Mouse (Mus musculus) layer of hippocampus, postnatal 14 days (tissue): ENCODE results near the gene Uck2. TPM values are rescaled to one million over a fixed set of nuclear protein-coding genes. Genes with fewer than 3 reads are reported as not detected.
A peak's percentile ranks its signal among the peaks of the same experiment; 100 is the strongest.

Source experiments
- DNase-seq, 2 experiments: peaks; one replicate each; pipeline ENCODE4 v3.0.0; 2021 to 2022; ENCODE audit warnings: low spot score in 2 of 2, mixed read lengths in 1 of 2
- long read RNA-seq, 2 experiments: library from polyadenylated mRNA; stranded (forward); transcript quantifications; one replicate each; pipeline ENCODE4 v2.0.0; 2021
- total RNA-seq, 2 experiments: library from RNA; stranded (reverse); gene quantifications; 2 replicates each; pipeline ENCODE4 v1.2.3; 2021

Gene Uck2
- total RNA-seq: 10 to 100 TPM; 64.2 to 68.1 TPM
- long read RNA-seq, experiment 1, full-length matches to known transcripts: 20 of 36 reads
- long read RNA-seq, experiment 1, partial matches to known transcripts: 2 of 36 reads
- long read RNA-seq, experiment 1, other reads (novel, unspliced or antisense): 14 of 36 reads
- long read RNA-seq, experiment 2, full-length matches to known transcripts: 21 of 37 reads
- long read RNA-seq, experiment 2, partial matches to known transcripts: 12 of 37 reads
- long read RNA-seq, experiment 2, other reads (novel, unspliced or antisense): 4 of 37 reads

DNA sequence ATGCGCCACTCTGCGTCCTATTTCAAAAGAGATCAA, at the start of gene Uck2:
Gene Uck2 (minus strand): TSS at position 1 of the 36 bp plus-strand sequence.
- no peak for DNase-seq

DNA sequence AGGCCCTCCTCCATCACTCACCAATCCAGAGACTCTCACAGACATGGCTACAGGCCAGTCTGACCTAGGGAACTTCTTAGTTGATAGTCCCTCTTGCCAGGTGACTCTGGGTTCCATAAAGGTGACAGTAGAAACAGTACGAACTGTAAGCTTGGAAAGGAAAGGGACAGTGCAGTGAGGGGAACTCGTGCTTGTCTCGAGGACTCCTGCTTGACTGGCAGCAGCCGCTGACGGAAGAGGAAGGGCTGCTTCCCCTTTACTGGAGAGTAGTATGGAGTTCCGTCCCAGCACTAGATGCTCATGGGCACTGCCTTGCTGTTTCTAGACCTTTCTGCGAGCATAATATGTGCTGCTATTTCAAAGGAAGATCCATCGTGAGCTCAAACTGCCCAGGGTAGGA, 46.0 kb upstream of the Uck2 start:
- no peak for DNase-seq

DNA sequence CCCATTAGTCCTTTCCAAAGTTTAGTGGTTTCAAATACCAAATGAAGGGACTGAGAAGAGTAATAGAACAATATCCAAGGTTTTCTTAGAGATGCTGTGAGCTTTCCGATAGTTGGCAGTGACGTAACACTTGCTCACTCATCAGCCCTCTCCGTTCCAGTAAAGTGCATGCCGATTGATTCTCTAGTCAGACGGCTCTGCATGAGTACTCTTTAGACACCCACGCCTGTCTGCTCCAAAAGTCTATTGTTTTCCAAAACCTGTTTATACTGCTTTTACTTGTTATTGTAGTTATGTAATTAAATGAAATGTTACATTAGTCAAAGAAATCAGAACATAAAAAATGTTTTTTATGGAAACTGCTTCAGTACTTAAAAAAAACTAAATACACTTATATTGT, 43.7 kb upstream of the Uck2 start:
- no peak for DNase-seq

DNA sequence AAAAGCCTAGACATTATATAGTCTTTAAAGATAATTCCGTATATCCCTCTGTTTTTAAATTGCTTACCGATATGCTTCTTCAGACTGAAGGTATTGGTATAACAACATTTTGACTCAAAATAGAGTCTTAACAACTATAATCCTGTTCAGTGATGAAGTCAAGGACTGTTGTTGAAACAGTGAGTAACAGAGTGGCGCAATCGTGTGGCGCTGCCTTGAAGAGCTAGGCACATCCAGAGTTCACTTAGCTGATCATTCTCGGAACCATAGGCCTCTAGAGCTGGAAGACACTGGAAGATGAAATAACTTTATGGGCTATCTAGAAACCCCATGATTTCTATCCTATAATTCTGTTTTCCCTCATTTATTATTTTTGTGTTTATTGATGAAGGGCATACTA, 36.6 kb upstream of the Uck2 start:
- DNase-seq: no peak

DNA sequence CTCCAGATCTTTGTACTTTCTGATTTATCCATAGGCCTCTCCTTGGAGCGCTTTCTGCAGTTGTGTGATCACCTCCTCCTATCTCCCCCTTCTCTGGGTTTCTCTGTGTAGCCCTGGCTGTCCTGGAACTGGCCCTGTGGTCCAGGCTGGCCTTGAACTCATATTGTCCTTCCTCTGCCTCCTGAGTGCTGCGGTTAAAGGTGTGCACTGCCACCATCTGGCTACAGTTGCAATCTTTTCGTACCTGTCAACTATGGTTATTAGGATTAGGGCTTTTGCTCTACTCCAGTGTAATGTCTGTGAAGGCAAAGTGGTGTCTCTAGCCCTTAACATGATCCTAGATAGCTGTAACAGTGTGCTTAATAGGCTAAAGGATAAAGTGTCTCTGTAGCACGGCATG, 28.1 kb upstream of the Uck2 start:
- DNase-seq: no peak

DNA sequence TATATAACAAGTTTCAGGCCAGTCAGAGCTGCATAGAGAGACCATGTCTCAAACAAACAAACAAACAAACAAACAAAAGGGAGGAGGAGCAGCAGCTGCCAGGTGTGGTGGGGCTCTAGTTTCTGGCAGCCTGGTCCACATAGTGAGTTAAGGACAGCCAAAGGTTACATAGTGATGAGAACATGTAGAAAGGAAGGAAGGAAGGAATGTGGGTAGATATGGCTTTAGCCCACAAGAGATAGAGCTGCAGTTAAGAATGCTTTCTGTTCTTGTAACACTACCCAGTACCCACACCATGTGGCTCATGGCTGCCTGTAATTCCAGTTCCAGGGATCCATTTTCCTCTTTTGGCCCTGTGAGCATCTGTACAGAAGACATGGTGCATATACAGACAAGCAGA, 27.2 kb upstream of the Uck2 start:
- no peak for DNase-seq

DNA sequence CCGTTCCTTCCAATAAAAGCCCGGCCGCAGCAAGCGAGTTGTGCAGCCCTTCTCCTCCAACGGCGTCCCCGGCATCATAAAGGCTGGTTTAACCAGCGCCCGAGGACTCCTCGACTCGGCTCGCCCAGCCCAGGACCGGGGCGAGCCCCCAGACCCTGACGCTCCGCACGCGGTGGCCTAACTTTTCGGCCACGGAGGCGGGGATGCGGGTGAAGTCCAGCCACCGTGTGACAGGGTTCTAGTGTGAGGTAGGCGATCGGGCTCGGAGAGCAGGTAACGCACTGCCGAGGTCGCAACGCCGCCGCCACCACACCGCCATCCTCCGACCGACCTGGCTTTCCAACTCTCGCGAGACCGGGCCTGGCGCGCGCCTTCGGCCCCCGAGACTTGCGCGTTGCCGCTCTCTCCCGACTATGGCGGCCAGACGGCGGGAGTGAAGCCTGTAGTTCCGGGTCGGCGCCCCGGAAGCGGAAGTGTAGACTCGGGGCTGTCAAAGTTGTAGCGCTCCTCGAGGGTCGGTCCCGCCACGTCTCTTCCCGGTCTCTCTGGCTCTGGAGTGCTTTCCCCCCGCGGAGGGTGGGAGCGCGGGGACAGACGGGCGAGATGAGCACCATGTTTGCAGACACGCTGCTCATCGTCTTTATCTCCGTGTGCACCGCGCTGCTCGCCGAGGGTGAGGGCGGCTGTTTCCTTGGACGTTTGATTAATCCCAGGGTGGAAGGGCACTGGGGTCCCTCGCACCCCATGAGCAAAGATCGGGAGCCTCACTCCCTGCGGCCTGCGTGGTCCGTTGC, 23.3 kb upstream of the Uck2 start, which contains the start of gene Tmco1:
Gene Tmco1 (plus strand): TSS at position 118 of the 794 bp plus-strand sequence.
- peak; percentile 97 to 98 for DNase-seq

DNA sequence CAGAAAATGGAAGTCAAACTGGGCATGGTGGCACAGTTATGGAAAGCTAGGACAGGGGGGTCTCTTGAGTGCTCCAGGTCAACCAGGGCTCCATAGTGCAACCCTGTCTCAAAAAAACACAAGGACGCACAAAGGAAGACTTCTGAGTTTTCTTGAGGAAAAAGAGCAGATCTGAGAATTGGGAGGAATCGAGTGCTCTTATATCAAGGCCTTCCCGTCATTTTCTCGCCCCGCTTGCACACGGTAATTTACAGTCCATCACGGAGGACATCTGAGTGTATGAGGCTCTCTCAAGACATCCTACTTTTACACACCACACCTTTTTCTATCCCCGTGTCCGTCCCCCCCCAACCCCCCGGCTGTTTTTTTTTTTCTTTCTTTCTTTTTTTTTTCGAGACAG, 22.6 kb upstream of the Uck2 start:
- DNase-seq: no peak

DNA sequence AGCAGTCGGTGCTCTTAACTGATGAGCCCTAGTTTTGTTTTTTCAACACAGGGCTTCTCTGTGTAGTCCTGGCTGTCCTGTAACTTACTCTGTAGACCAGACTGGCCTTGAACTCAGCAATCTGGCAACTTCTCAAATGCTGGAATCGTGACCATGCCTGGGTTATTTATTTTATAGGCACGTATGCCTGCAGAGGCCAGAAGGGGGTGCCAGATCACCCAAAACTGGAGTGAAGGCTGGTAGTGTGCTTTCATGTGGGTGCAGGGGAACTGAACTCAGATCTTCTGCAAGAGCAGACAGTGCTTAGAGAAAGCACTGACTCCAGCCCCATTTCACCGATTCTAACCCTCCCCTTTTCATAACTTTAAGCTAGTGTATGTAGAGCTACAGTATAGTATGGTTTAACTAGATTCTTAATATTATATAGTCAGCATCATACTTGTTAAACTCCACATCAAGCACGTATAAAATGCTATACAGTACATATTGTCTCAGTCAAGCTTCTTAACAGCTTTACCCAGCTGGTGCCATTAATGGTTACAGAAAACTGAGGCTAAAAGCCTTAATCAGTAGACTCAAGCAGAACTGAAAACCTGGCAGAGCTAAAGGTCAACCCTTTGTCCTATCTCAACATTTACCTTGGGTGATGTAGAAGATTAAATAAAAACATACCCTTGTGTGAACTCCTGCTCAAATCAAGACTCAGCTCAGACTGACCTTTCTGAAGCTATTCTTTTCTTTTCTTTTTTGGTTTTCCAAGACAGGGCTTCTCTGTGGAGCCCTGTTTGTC, 21.5 kb upstream of the Uck2 start:
- DNase-seq: peak in 1 of 2 experiments; percentile 26

DNA sequence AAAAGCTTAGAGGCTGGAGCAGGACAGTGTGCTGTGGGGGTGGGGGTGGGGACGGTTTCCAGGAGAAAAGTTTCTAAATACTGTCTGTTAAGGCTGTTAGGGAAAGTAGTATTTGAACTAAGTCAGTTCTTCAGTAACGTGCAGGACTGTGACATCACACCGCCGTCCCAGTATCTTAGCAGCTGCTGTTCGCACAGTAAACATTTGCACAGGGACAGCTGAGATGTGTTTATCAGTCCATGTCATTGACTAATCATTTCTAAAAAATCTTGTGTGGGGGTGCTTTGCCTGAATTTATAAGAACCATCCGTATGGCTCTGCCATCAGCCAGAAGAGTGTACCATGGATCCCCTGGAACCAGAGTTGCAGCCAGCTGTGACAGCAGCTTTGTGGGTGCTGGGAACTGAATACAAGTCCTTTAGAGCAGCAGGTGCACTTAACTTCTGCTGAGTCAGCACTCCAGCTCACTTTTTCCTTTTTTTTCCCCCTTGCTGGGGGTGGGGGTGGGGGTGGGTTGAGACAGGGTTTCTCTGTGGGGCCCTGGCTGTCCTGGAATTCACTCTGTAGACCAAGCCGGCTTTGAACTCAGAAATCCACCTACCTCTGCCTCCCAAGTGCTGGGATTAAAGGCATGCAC, 20.5 kb upstream of the Uck2 start:
- DNase-seq: no peak

DNA sequence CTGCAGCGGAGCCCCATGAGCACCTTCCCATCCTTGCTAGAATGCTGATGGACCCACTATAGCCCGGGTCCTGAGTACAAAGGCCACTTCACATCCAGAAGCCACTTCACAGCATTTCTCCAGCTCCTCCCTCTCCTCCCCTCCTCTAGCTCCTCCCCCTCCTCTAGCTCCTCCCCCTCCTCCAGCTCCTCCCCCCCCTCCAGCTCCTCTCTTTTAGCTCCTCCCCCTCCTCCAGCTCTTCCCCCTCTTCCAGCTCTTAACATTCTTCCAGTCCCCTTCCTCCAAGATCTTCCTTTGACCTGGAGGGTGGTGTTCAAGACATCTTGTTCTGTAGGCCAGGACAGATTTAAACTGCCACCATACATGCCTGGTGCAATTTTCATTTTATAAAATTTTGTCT, 15.0 kb upstream of the Uck2 start:
- no peak for DNase-seq

DNA sequence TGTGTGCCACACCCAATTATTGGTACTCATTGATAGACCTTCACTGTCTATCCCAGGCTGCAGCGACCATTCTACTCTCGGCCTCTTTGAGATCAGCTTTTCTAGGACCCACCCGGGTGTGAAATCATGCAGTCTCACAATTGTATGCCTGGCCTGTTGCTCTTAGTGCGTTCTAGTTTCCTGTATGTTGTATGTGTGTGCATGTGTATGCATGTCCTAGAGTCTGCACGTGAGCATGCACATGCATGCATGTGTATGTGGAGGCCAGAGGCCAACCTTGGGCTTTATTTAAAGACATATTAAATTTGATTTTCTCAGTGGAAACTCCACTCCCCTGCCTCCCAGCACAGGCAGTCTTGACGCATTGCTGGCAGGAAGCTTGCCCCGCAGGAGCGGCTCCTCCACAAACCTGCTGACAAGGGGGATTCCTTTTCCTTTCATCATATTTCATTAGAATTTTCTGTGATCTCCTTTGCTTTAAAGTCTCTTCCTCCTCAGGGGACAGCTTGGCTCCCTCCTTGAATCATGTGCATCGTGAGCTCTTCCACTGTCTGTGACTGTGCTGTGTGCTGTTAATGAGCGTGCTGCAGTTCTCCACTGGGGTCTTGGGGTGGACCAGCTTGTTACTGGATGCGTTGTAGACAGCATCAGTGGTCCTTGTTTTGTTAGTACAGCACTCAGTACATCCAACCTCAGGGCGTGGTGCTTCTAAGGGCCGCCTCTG, 10.7 kb upstream of the Uck2 start:
- no peak for DNase-seq

DNA sequence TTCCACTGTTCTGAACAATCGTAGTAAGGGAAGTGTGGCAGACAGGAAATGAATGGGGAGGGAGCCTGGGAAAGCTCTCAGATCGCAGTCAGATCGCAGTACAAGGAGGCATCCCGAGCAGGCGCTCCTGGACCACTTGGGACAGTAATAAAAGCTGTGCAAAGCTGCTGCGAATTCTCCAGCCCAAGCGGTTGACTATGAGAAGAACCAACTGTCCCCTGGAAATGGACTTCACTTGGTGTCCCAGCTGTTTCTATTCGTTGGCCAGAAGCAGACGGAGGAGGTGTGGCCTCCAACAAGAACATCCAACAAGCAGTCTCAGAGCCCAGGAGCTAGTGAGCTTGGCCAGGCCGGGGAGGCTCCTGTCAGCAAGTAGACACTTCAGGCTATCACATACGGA, 7.3 kb upstream of the Uck2 start:
- no peak for DNase-seq

DNA sequence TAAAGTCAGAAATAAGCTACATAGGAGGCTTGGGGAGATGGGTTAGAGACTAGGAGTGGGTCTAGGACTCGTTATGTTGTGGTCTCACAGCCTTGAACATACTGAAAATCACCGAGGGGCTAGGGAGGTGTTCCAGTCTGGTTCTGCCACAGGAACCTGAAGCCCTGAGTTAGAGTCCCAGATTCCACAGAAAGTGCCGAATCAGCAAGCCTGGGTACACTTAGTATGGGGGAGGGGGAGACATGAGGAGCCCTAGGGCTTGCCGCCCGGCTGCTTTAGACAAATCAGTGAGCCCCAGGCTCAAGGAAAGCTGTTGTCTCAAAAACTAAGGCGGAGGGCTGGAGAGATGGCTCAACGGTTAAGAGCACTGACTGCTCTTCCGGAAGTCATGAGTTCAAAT, 6.5 kb upstream of the Uck2 start:
- no peak for DNase-seq

DNA sequence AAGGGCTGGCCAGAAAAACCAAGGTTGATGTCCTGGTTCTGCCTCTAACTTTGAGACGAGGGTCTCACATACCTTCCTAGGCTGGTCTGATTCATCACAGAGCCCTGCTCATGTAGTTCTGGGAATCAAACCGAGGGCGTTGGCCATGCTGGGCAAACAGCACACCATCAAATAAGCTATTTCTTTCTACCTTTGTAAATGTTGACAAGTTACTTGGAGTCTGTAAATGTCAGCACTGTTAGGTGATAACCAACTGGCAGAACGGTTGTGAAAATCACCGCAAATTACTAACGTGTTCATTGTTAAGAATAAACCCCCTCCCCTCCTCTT, 5.1 kb upstream of the Uck2 start:
- DNase-seq: no peak

DNA sequence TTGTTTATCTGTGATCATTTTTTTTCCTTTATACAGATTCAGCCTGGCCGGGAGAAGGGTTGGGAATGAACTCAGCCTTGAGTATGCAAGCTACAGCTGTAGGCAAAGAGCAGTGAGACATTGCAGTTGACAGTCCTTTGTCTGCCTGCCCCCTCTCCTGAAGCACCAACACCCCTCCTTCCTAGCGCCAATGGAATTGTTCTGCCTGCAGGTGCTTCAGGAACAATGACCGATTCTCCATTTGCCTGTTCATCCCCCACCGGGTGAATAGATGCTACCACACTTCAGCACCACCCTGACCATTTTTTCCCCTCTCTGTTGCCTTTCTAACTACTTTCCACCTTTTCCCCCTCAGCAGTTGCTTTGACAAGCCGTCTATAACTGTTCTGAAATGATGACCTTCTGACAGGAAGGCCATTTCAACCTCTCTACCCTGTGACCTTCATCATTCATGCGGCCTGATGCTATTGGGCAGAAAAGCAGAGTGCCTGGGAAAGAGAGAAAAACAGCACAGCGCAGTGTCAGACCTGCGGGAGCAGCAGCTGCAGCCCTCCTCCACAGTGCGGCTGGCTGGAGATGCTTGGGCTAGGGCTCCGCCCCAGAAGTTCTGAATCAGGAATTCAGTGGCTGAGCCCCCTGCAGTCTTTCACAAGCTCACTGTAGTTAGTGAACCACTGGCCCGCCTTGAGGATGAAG, 4.6 kb upstream of the Uck2 start:
- DNase-seq: no peak

DNA sequence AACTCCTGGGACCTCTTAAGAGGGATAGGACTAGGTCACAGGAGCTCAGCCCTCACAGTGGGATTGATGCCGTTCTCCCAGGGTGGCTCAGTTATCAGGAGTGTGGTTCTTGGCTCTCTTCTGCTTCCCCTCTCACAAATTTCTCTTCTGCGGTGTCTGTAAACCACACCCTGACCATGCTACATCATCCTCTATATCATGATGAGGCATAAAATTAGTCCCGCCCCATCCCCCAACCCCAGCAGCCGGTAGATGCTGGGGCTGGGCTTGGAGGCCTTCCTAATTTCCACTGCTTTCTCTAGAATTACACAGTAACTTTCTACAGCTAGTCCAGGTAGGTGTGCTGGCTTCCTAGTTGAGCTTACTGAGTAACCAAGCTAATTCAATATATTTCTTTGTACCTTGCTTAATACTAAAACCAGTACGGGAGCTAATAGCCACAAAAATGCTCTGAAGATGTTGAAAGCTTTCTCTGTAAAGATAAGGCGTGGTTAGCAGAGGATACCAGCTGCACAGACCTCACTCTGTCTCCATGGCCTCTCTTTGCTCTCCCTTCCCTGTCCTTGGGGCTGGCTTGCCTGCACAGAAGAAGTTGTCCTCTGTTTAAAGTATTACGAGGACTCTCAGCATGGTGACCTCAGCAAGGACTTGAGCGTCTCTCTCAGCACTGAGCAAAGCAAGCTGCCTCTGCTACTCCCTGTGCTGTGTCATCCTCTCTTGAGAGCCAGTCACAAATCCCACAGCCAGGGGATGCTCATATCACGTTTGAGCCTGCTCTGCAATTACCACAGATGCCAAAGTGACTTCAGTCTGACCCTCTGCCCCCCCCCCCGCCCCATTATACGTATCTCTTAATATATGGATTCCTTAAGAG, 3.8 kb upstream of the Uck2 start:
- DNase-seq: no peak

DNA sequence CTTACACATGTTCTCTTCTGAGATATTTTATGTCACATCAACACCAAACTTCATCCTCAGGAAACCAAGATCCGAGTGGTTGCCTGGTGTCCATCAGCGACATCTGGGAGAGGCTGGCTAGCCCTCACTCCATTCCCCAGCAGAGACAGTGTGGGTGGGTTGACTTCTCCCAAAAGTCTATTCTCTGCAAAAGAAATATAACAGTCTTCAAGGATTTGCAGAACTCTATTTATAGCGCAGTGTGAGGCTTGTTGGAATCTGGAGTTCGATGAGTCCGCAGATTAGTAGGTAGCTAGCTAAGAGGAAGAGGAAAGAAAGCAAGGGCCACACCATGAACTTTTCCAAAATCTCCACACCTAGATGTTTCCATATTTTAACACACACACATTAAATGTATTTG, 2.0 kb upstream of the Uck2 start:
- no peak for DNase-seq

DNA sequence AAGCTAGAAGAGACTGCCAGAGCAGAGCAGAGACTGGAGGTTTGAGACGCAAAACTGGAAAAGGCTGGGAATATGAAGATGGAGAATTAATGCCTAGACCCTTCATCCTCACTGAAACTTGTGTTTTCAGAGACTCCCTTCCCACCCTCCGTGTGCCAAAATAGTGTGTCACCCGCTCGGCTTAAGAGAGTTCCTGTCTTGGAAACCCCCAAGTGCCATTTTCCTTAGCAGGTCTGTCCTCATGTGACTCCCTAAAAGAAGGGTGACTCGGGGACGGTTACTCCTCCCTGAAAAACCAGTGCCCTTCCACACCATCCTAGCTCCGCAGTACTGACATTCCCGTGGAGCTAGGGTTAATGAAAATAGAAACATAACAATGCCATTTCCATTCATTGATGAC, 236 bp upstream of the Uck2 start:
- DNase-seq: no peak

DNA sequence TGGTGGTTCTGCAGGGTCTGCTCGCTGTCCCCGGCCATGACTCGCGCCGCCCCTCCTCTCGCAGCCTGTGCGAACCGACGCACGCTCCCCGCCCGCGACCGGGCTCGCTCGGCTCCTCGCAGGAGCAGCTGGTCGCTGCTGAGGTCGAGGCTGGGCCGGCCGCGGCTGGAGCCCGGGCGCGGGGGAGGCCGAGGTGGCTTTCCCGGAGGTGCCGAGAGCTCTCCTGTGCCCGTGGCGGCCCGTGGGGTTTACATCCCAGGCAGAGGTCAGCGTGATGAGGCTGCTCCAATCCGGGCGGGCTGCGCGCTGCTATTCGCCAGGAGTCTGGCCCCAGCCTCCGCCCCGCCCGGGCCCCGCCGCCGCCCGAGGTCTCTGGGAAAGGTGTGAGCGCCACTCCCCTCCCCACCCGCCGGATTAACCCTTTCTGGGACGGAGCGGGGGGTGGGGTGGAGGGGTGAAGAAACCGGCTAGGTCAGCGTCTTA, 242 bp downstream of the Uck2 start:
- DNase-seq: peak; percentile 79 to 84
